Mouse (Mus musculus) limb, embryonic 12.5 days (tissue): Measurements from ENCODE around the gene Atp1a2. TPM values are rescaled to one million over a fixed set of nuclear protein-coding genes. Genes with fewer than 3 reads are reported as not detected.

ENCODE experiments used
- ATAC-seq: fragments of 200-750 bp; cut with Nextera tagmentation; 2 replicates; pipeline ENCODE4 v1.8.0; 2017; ENCODE audit warnings: low read depth, moderate TSS enrichment; ENCODE audit not compliant: insufficient number of reproducible peaks, insufficient read depth, low FRiP score, low TSS enrichment
- H3K27ac ChIP-seq: fragments of 300-500 bp; sonication (generic); 2 replicates; pipeline ENCODE4 v1.5.1; 2016; ENCODE audit warnings: mild to moderate bottlenecking, moderate library complexity
- H3K27me3 ChIP-seq: fragments of 300-500 bp; sonication (generic); 2 replicates; pipeline ENCODE4 v1.6.1; 2016; ENCODE audit warnings: mild to moderate bottlenecking, moderate library complexity
- H3K36me3 ChIP-seq: fragments of 300-500 bp; sonication (generic); 2 replicates; pipeline ENCODE4 v1.6.1; 2016; ENCODE audit warnings: mild to moderate bottlenecking, moderate library complexity
- H3K4me1 ChIP-seq: fragments of 300-500 bp; sonication (generic); replicated peaks from 2 replicates; pipeline ENCODE4 v1.6.1; 2016
- H3K4me2 ChIP-seq: fragments of 300-500 bp; sonication (generic); 2 replicates; pipeline ENCODE4 v1.6.1; 2016; ENCODE audit warnings: mild to moderate bottlenecking, moderate library complexity
- H3K4me3 ChIP-seq: fragments of 300-500 bp; sonication (generic); replicated peaks from 2 replicates; pipeline ENCODE4 v1.5.1; 2016; ENCODE audit warnings: mild to moderate bottlenecking
- H3K9ac ChIP-seq: fragments of 300-500 bp; sonication (generic); replicated peaks from 2 replicates; pipeline ENCODE4 v1.6.1; 2016; ENCODE audit warnings: mild to moderate bottlenecking, moderate library complexity
- H3K9me3 ChIP-seq: fragments of 300-500 bp; sonication (generic); 2 replicates; pipeline ENCODE4 v1.6.1; 2016; ENCODE audit warnings: mild to moderate bottlenecking, moderate library complexity
- WGBS: fragments of 180-500 bp; shearing (Covaris S2); methylation state at CpG from one replicate; pipeline ENCODE4 v1.1.7; 2016; 5-methylcytosine and 5-hydroxymethylcytosine counted together
- polyA plus RNA-seq: library from polyadenylated mRNA; unstranded; fragments of >200 nt; fragmentation: Nextera tagmentation; extraction: Ambion mirVana; gene quantifications from 2 replicates; pipeline ENCODE4 v1.2.1, GENCODE M21; 2016

Atp1a2 gene
- 5.1 and 5.4 TPM in 2 replicates for polyA plus RNA-seq

- Histone ChIP-seq H3K27ac (peak within 1 kb of the TSS; percentile 88), H3K9me3 (no peaks in the 10 kb centered on the region), H3K9ac (peak within 1 kb of the TSS; percentile 28; the same call in 1 of the 2 replicates), H3K4me2 (peak within 1 kb of the TSS; percentile 50), H3K4me3 (peak within 1 kb of the TSS; percentile 28), H3K4me1 (peaks cover 82% of the 10 kb centered on the region), H3K27me3 (no peaks in the 10 kb centered on the region), H3K36me3 (no peaks in the 10 kb centered on the region)
- WGBS: 8% methylated on average over 16 of the region's 16 CpGs
- ATAC-seq: no peak
These were observed at the start of gene Atp1a2 for GRCm38 (mm10) chr1:172297611-172298537. Atp1a2 (minus strand) TSS chr1:172298064.

GRCm38 (mm10) chr1:172347382-172347781 lies 49.5 kb upstream of the Atp1a2 start:
- Histone ChIP-seq H3K27ac (no peak overlapping the region), H3K4me3 (no peak overlapping the region), H3K4me1 (peaks cover 12% of the 10 kb centered on the region; the same call in 1 of the 2 replicates), H3K4me2 (no peak overlapping the region), H3K27me3 (peaks cover 50% of the 10 kb centered on the region), H3K9me3 (no peaks in the 10 kb centered on the region), H3K36me3 (no peaks in the 10 kb centered on the region), H3K9ac (no peak overlapping the region)
- WGBS: 89% methylated on average over 12 of the region's 12 CpGs
- no peak for ATAC-seq

DNA sequence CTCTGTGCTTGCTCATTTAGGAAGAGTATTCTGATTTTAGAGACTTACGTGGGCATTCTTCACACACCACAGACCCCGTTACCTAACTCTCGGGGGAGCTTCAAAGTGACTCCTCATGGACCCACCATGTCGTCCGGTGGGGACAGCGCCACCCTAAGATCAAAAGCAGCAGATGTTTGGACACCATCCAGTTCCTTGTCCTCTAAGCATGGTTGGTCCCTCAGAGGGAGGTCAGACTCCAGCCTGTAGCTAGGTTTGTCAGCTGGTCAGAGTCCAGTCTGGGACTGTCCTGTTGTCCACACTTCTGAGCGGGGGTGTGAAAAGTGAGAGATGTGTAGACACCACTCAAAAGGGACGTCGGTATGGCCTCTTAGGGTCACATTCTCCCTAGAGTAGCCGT lies 48.8 kb upstream of the Atp1a2 start:
- Histone ChIP-seq H3K9ac (no peak overlapping the region), H3K9me3 (no peaks in the 10 kb centered on the region), H3K4me2 (no peak overlapping the region), H3K27me3 (peaks cover 53% of the 10 kb centered on the region), H3K4me3 (no peak overlapping the region), H3K36me3 (no peaks in the 10 kb centered on the region), H3K4me1 (peaks cover 12% of the 10 kb centered on the region; the same call in 1 of the 2 replicates), H3K27ac (no peak overlapping the region)
- 86% methylated on average over 10 of the region's 10 CpGs for WGBS
- ATAC-seq: no peak

DNA sequence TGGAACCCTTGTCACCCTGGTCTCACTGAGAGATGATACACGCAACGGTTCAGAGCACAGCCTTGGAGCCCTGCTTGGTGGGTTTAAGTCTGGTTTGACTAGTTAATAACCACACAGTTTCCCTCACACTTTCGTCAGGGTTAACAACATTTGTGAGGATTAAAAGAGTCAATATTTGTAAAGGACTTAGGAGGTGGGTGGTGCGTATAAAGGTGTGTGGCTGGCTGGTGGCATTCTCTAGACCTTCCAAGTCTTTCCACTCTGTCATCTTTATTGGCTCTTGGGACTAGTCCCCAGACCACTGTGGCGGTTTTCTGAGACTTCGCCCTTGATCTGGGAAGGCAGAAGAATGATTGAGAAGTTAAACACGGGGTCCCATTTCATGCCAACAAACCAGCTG lies 47.0 kb upstream of the Atp1a2 start:
- ATAC-seq: no peak
- Histone ChIP-seq H3K9ac (no peak overlapping the region), H3K27ac (no peak overlapping the region), H3K27me3 (peaks cover 51% of the 10 kb centered on the region), H3K36me3 (no peaks in the 10 kb centered on the region), H3K4me2 (no peak overlapping the region), H3K4me3 (no peak overlapping the region), H3K4me1 (peaks cover 9% of the 10 kb centered on the region), H3K9me3 (no peaks in the 10 kb centered on the region)
- 80% methylated on average over 7 of the region's 7 CpGs for WGBS

- H3K9me3 ChIP-seq: no peaks in the 10 kb centered on the region
- no peak overlapping the region for H3K27ac ChIP-seq
- WGBS: 72% methylated on average over 3 of the region's 3 CpGs
- no peak overlapping the region for H3K4me2 ChIP-seq
- H3K4me1 ChIP-seq: peaks cover 6% of the 10 kb centered on the region; the same call in 1 of the 2 replicates
- peaks cover 51% of the 10 kb centered on the region for H3K27me3 ChIP-seq
- no peak overlapping the region for H3K9ac ChIP-seq
- no peak overlapping the region for H3K4me3 ChIP-seq
- ATAC-seq: no peak
- H3K36me3 ChIP-seq: no peaks in the 10 kb centered on the region
These were observed 46.0 kb upstream of the Atp1a2 start for GRCm38 (mm10) chr1:172343914-172344313.

- Histone ChIP-seq H3K4me1 (peaks cover 6% of the 10 kb centered on the region; the same call in 1 of the 2 replicates), H3K27ac (no peak overlapping the region), H3K4me2 (no peak overlapping the region), H3K9ac (no peak overlapping the region), H3K4me3 (no peak overlapping the region), H3K27me3 (peaks cover 56% of the 10 kb centered on the region), H3K9me3 (no peaks in the 10 kb centered on the region), H3K36me3 (no peaks in the 10 kb centered on the region)
- WGBS: 97% methylated on average over 3 of the region's 3 CpGs
- ATAC-seq: no peak
These were observed 44.9 kb upstream of the Atp1a2 start for GRCm38 (mm10) chr1:172342729-172343128.

- Histone ChIP-seq H3K9ac (no peak overlapping the region), H3K36me3 (no peaks in the 10 kb centered on the region), H3K4me3 (peak overlapping the region; percentile 41), H3K9me3 (no peaks in the 10 kb centered on the region), H3K27me3 (peaks cover 64% of the 10 kb centered on the region), H3K27ac (no peak overlapping the region), H3K4me1 (peaks cover 6% of the 10 kb centered on the region; the same call in 1 of the 2 replicates), H3K4me2 (peak overlapping the region; percentile 66)
- ATAC-seq: no peak; the same call in 1 of the 2 replicates
- WGBS: 19% methylated on average over 10 of the region's 10 CpGs
These were observed 43.5 kb upstream of the Atp1a2 start for GRCm38 (mm10) chr1:172341386-172341785.

GRCm38 (mm10) chr1:172340729-172341321 lies 43.0 kb upstream of the Atp1a2 start, which contains the start of gene Kcnj10:
Kcnj10 (plus strand) TSS chr1:172341210.
- Histone ChIP-seq H3K36me3 (no peaks in the 10 kb centered on the region), H3K27me3 (peaks cover 68% of the 10 kb centered on the region), H3K9ac (0 out of 2 replicates have a peak within 1 kb of the TSS, but pooled peaks have one; percentile 27), H3K27ac (no peak within 1 kb of the TSS), H3K4me1 (peaks cover 6% of the 10 kb centered on the region; the same call in 1 of the 2 replicates), H3K9me3 (no peaks in the 10 kb centered on the region), H3K4me3 (peak within 1 kb of the TSS; percentile 41), H3K4me2 (peak within 1 kb of the TSS; percentile 66)
- ATAC-seq: peak; percentile 82
- 2% methylated on average over 37 of the region's 38 CpGs for WGBS

DNA sequence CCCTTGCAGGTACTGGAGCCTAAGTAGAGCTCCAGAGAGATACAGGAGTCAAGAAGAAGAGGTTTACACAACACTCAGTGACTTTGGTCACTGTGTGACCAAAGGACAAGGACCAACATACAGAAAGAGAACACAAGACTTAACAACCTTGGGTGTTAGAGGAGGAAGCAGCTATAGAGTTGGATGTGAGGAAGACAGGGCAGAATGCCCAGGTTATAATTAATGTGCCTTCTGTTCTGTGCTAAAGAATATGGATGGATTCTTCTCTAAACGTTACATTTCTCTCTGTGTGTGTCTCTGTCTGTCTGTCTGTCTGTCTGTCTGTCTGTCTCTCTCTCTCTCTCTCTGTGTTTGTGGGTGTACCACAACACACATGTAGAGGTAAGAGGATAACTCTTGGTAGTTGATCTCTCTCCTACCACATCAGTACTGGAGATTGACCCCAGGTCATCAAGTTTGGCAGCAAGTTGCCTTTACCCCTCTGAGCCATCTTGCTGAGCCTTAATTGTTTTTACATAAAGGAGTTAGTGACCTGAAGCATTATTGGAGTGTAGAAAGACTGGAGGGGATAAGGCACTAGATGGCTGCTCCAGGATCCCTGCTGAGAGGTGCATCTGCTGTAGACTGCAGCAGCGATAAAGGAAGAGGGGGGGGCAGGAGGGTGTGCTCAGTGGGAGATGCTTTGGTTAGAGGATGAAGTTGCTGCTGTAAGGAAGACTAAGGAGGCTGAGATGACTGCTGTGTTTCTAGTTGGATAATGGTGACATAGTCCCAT lies 39.7 kb upstream of the Atp1a2 start:
- no peak overlapping the region for H3K4me3 ChIP-seq
- WGBS: 52% methylated on average over 2 of the region's 2 CpGs
- H3K9me3 ChIP-seq: no peaks in the 10 kb centered on the region
- ATAC-seq: no peak
- no peak overlapping the region for H3K4me2 ChIP-seq
- no peak overlapping the region for H3K27ac ChIP-seq
- H3K36me3 ChIP-seq: no peaks in the 10 kb centered on the region
- peaks cover 84% of the 10 kb centered on the region for H3K27me3 ChIP-seq
- peaks cover 6% of the 10 kb centered on the region; the same call in 1 of the 2 replicates for H3K4me1 ChIP-seq
- H3K9ac ChIP-seq: no peak overlapping the region

DNA sequence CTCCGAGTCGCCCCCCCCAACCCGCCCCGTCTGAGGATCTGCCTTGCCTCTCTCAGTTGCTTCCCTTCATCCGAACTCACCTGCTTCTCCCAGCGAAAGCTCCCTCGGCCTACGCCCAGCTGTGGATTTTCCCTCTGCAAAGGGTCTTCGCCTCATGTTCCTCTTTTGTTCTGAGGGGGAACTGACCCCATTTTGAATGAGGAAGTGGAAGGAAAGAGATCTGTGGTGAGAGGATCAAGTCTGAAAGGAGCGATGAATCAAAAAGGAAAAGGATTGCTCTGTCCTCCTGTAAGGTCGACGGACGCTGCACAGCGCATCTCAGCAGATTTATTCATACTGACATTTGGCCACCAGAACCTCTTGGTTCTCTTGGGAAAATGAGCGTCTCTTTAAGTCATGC lies 37.9 kb upstream of the Atp1a2 start:
- Histone ChIP-seq H3K9me3 (no peaks in the 10 kb centered on the region), H3K4me3 (no peak overlapping the region), H3K27me3 (peaks cover 78% of the 10 kb centered on the region), H3K9ac (no peak overlapping the region), H3K27ac (no peak overlapping the region), H3K4me1 (peaks cover 4% of the 10 kb centered on the region; the same call in 1 of the 2 replicates), H3K4me2 (no peak overlapping the region), H3K36me3 (no peaks in the 10 kb centered on the region)
- ATAC-seq: no peak
- WGBS: 75% methylated on average over 15 of the region's 15 CpGs
